Mouse (Mus musculus) brain, embryonic 14.5 days (tissue): ENCODE measurements at regions not wholly inside any gene's neighbourhood (a gene's known extent, or its start where the extent isn't known, plus 50 kb on each side); places are given as distances from the start of the nearest gene placed in this dataset.

Experiments used
- DNase-seq: peaks from one replicate; pipeline ENCODE4 v3.0.0-alpha.2; 2011; ENCODE audit warnings: low read depth
- CTCF ChIP-seq: fragments of 200-500 bp; IDR thresholded peaks from 2 replicates; pipeline ENCODE4 v1.5.1; 2012; ENCODE audit warnings: inconsistent platforms, mild to moderate bottlenecking, moderate library complexity, borderline replicate concordance; ENCODE audit not compliant: insufficient read depth, insufficient read length; ENCODE audit errors: extremely low read depth
- POLR2A ChIP-seq: fragments of 200-500 bp; IDR thresholded peaks from 2 replicates; pipeline ENCODE4 v1.6.1; 2012; ENCODE audit warnings: mild to moderate bottlenecking, inconsistent platforms, borderline replicate concordance; ENCODE audit not compliant: poor library complexity, insufficient read depth, insufficient read length, severe bottlenecking; ENCODE audit errors: extremely low read depth

DNA sequence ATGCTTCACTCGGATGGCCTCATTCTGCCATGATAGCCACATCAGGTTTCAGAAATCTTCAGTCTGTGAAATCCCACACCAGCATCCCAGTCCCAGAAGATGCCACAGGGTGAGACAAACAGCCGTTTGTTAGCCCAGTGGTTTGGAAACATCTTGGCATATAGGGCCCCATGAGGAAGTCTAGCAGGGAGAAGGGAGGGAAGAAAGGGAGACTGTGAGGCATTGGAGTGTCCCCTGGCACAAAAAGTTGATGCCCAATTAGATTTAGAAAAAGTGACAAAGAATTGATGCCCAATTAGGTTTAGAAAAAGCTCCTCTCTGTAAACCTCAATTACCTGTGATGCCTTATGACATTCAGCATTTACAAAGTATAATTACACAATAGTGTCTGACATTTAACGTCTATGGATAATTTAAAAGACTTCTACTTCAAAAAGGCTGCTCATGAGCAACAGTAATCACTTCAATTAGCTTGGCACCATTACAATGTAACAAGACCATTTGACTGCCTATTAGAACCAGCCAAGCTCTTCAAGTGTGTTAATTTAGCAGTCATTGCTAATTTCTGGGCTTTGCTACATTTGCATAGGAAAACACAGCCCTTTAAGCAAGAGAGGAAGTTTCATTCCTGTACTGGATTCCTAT, 254.6 kb downstream of the Psat1 start:
- peak; percentile 95 for DNase-seq
- TF ChIP-seq CTCF (no peak), POLR2A (no peak)

- DNase-seq = peak; percentile 75
- no peak for TF ChIP-seq CTCF
- TF ChIP-seq POLR2A = no peak
Measured at GRCm38 (mm10) chr19:15669996-15670395, 277.1 kb downstream of the Psat1 start.

DNA sequence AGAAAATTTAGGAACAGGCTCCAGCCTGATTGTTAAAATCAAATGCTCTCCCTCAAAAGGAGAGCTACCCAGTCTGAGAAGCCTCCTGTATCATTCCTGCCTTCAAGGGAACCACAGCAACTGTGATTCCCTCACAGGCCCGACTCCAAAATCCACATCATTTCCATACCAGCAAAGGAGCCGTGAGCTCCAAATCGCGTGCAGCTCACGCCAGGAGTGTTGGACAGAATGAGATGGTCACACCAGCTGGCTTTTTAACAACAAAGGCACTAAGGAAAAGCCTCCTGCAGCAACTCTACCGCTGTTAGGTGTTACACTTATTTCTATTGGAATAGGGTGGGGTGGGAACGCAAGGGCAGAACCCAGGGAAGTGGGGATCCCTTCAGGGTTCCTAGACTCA, 277.6 kb downstream of the Psat1 start:
- peak; percentile 75 for DNase-seq

GRCm38 (mm10) chr19:15668624-15669016, 278.5 kb downstream of the Psat1 start:
- peak; percentile 77 for DNase-seq
- no peak for TF ChIP-seq CTCF
- no peak for TF ChIP-seq POLR2A

More for the DNA sequence above, 277.6 kb downstream of the Psat1 start:
- no peak for TF ChIP-seq CTCF
- no peak for TF ChIP-seq POLR2A

GRCm38 (mm10) chr19:15667889-15668623, 279.1 kb downstream of the Psat1 start:
- peak; percentile 86 for DNase-seq
- TF ChIP-seq POLR2A = no peak
- no peak for TF ChIP-seq CTCF

- TF ChIP-seq CTCF (no peak), POLR2A (no peak)
- no peak for DNase-seq
Measured at GRCm38 (mm10) chr19:15663659-15664255, 283.4 kb downstream of the Psat1 start.

DNA sequence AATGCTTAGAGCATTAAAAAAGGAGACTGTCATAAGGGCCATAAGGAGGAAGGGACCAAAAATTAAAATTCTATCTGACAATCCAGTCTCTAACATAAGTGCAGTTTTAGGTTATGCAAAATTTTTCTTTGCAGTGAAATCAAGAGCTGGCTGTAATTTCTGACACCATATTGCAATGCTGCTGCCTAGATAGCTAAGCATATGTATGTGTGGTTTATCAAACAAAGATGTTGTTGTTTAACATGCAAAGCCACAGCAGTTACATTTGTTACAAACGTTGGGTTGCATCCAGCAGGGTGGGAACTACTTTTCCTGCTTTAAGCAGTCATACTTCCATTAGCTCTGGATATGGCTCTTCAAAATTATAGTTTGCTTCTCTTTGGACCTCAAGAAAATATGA, 288.5 kb downstream of the Psat1 start:
- DNase-seq = peak; percentile 72
- TF ChIP-seq POLR2A (no peak), CTCF (no peak)

- DNase-seq = no peak
- TF ChIP-seq CTCF (no peak), POLR2A (no peak)
Measured at GRCm38 (mm10) chr19:15657846-15658245, 289.3 kb downstream of the Psat1 start.

DNA sequence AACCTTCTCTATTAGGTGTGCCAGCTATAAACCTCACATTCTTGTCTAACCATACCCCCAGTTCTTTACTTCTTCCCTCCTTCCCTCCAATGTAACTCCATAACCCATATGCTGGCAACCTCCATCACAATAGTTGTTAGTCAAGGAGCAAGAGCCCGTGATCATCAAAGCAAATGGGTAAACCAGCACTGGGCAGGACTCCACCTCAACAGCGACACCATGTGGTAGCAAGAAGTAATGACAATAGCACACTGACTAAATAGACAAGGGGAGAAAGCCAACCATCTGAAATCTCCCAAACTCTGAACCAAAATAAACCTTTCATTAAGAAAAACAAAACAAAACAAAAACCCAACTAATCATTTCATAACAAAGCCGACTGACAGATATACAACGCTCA, 297.8 kb downstream of the Psat1 start:
- peak; percentile 68 for DNase-seq
- TF ChIP-seq CTCF (peak; percentile 71; the same call in 1 of the 2 replicates), POLR2A (no peak)

- TF ChIP-seq CTCF (no peak), POLR2A (no peak)
- DNase-seq = peak; percentile 67
Measured at GRCm38 (mm10) chr19:15647313-15647712, 299.8 kb downstream of the Psat1 start.

DNA sequence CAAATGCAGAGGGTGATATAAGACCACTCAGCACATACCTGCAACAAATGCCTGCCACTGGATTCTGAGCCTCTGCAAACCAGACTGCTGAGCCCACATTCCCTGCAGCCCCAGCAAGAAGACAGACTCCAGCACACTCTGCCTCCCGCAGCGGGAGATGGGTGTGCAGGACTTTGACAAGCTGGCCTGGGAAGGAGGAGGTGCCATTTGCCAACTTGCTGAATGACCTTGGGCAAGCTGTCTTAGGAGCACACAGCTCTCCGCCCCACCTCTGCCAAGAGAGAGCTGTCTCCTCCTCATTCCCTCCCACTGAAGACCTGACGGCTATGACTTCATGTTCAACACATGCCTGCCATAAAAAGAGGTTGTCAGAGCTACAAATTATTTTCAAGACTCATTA, 302.4 kb downstream of the Psat1 start:
- TF ChIP-seq POLR2A (no peak), CTCF (no peak)
- peak; percentile 42 for DNase-seq

DNA sequence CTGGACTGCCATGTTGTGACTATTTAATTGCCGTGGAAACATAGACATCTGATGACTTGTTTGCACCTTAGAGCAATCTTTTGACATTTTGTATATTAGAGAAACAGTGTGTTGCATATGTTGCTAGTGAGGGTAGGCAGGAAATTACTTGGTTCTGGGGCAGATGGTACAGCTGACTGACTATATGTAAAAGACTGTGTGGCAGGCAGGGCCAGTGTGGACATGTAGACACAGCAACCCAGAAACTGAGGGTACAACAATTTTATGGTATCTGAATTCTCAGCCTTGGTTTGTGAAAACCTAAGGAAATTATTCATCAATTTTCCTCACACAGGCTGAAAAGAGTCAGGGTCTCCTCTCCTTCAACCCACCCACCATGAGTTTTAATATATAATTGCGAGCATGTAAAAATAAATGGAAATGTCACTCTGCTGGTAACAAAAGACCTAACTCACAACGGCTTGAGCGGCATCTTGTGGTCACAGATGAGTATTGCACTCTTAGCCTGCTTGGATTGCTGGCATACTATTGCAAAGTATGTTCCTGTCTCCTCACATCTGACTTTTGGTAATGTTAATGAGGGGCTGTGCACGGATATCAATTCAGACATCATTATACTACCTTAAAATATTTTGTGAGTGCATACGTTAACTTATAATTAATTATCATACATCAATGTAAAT, 329.8 kb downstream of the Psat1 start:
- TF ChIP-seq POLR2A (no peak), CTCF (peak; percentile 85)
- DNase-seq = peak; percentile 88
